In genomic region chr17:15583071-15583470, GRCm38 (mm10) we compare ENCODE assay signal across 20 mouse cellular contexts. TPM values are rescaled to one million over a fixed set of nuclear protein-coding genes. Genes with fewer than 3 reads are reported as not detected.
DNase-seq lines count a peak whose midpoint lies in the region; ATAC-seq lines count a peak whose summit lies in the region.
"Had no signal": no experiment of that assay in that cellular context is flagged by ENCODE, and none has a peak within 500 bp of the region (broad histone marks: within the 10 kb centered on the region; RNA-seq: fewer than 3 reads in every experiment).

No protein-coding gene starts in this region.

- ATAC-seq in common myeloid progenitor, adult 5-6 weeks (replicated peaks; ENCODE audit: low read depth, poor library complexity, severe bottlenecking) = peak; percentile 60
- peak; percentile 85 for ATAC-seq in megakaryocyte, adult 5-6 weeks (ENCODE audit: poor library complexity, severe bottlenecking)
- ATAC-seq: activated CD4-positive, CD25-positive, alpha-beta regulatory T cell, adult 4 months; forebrain, embryonic 14.5 days; forebrain, embryonic 16.5 days; Patski had no signal

- intact Hi-C loops in left cerebral cortex, postnatal 36 days (cut with DNase I) = no loop called here

- peak; percentile 15 for DNase-seq in lung, postnatal 36 days
- no peak for DNase-seq in lung, postnatal 25 days (ENCODE audit: low spot score)
- no peak for DNase-seq in heart, adult 8-10 months (ENCODE audit: low spot score)
- no peak for DNase-seq in ovary, postnatal 10 days (ENCODE audit: low spot score)
- DNase-seq in left cerebral cortex, postnatal 36 days (ENCODE audit: low spot score in 2 of 2) = no peak
- DNase-seq: adrenal gland, adult 2 months; adrenal gland, postnatal 10 days; adrenal gland, postnatal 25 days; cerebellum, adult 11-12 months; cerebellum, adult 2 months; cerebellum, adult 9-10 months; cerebellum, postnatal 10 days; cerebellum, postnatal 25 days; embryo, embryonic 11 days had no signal

RNA-seq across cellular contexts. Expression of gene Prdm9, which starts 18.9 kb away (rescaled TPM):
- 7.1 and 7.8 TPM in 2 replicates for total RNA-seq in common myeloid progenitor, adult 5-6 weeks (2017)
- total RNA-seq in megakaryocyte, adult 5-6 weeks (2015) = 2.2 and 7.0 TPM in 2 replicates
- total RNA-seq in megakaryocyte, adult 5-6 weeks (2017) = 3.5 and 4.5 TPM in 2 replicates
- total RNA-seq in heart, adult 8-10 months (2022) = 1 to 10 TPM in 3 of 4 experiments, under 1 TPM in 1; 0.95 to 3.1 (median 1.4) TPM
- total RNA-seq in left cerebral cortex, postnatal 36 days (2021) = 1 to 10 TPM; 1.5 to 3.9 TPM

RNA-seq across cellular contexts. Expression of gene Pdcd2, which starts 56.0 kb away (rescaled TPM):
- 86.3 and 100 TPM in 2 replicates for total RNA-seq in common myeloid progenitor, adult 5-6 weeks (2017)
- 33.8 and 35.0 TPM in 2 replicates for total RNA-seq in megakaryocyte, adult 5-6 weeks (2015)
- 30.7 and 48.8 TPM in 2 replicates for total RNA-seq in megakaryocyte, adult 5-6 weeks (2017)
- 10 to 100 TPM; 16.6 to 19.2 (median 17.4) TPM for total RNA-seq in heart, adult 8-10 months (2022)
- total RNA-seq in left cerebral cortex, postnatal 36 days (2021) = 10 to 100 TPM; 14.2 to 19.3 TPM
